Comparison of ENCODE assay signal across 8 mouse cellular contexts in the genomic region with DNA sequence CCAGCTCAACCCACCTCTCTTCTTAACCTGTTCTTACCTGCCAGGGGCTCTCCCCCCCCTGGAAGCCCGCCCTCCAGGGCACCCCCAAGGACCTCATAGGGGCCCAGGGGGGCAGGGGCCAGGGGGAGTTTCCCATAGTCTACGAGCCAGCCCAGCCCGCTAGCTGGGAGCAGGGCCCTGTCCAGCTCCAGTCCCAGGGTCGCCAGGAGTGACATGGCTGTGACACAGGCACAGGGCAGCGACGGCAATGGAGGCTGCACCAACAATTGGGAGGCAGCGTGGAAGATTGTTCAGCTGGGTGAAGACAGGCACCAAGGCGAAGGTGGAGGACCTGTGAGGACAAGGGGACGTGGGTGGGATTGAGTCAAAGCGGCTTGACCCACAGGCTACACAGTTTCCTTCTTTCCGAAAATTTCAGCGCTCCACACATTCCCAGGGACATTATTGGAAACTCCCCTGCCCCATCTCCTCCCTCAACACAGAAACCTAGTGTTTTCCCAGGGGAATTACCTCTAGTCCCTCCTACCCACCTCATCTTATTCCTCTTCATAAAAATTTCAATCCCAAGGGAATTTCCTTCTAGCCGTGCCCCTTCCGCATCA. TPM values are rescaled to one million over a fixed set of nuclear protein-coding genes. Genes with fewer than 3 reads are reported as not detected.
A peak's percentile ranks its signal among the peaks of the same experiment; 100 is the strongest.
DNase-seq lines count a peak whose midpoint lies in the region; ATAC-seq and TF ChIP-seq lines count a peak whose summit lies in the region.

No protein-coding gene starts in this region.

- peaks cover 24% of the 10 kb centered on the region for H3K4me1 ChIP-seq in thymus, adult 2 months (replicated peaks; ENCODE audit: control insufficient read depth, insufficient read depth, low read length)
- peaks cover 41% of the 10 kb centered on the region for H3K4me1 ChIP-seq in hindbrain, embryonic 12.5 days
- H3K4me1 ChIP-seq in liver, embryonic 15.5 days (replicated peaks): peaks cover 47% of the 10 kb centered on the region

- peak overlapping the region; percentile 42; the same call in 1 of the 2 replicates for H3K9ac ChIP-seq in hindbrain, embryonic 12.5 days
- H3K9ac ChIP-seq in liver, embryonic 15.5 days: peak overlapping the region; percentile 93

- peak overlapping the region; percentile 80 for H3K4me2 ChIP-seq in hindbrain, embryonic 12.5 days (replicated peaks)
- H3K4me2 ChIP-seq in liver, embryonic 15.5 days: peak overlapping the region; percentile 92

- WGBS in thymus, adult 2 months: 75% methylated on average over 14 of the region's 14 CpGs
- 25% methylated on average over 14 of the region's 14 CpGs for WGBS in hindbrain, embryonic 12.5 days
- WGBS in liver, embryonic 15.5 days (ENCODE audit: insufficient replicate concordance): 44% methylated on average over 14 of the region's 14 CpGs

- no peaks in the 10 kb centered on the region for H3K27me3 ChIP-seq in thymus, adult 2 months (ENCODE audit: control insufficient read depth, insufficient read depth, low read length)
- H3K27me3 ChIP-seq in hindbrain, embryonic 12.5 days: no peaks in the 10 kb centered on the region
- no peaks in the 10 kb centered on the region for H3K27me3 ChIP-seq in liver, embryonic 15.5 days

- no peak for TF ChIP-seq CTCF in thymus, adult 2 months (IDR thresholded peaks at IDR 0.05; ENCODE audit: borderline replicate concordance, control insufficient read depth, extremely low read depth, insufficient read depth, low read length, poor library complexity)

- DNase-seq in embryo, embryonic 10 days (ENCODE audit: low spot score): peak; percentile 17
- DNase-seq in embryo, embryonic 9.5 days (ENCODE audit: extremely low spot score): no peak
- peak; percentile 29 for DNase-seq in thymus, adult 2 months
- DNase-seq in thymus, postnatal 0 days (ENCODE audit: low spot score): no peak
- DNase-seq in ovary, postnatal 14 days (ENCODE audit: low spot score): no peak
- DNase-seq in layer of hippocampus, postnatal 14 days (ENCODE audit: low spot score in 2 of 2): no peak

- H3K4me3 ChIP-seq in thymus, adult 2 months (ENCODE audit: control insufficient read depth, insufficient read depth, low read length): no peak overlapping the region
- H3K4me3 ChIP-seq in hindbrain, embryonic 12.5 days: peak overlapping the region; percentile 83
- H3K4me3 ChIP-seq in liver, embryonic 15.5 days (replicated peaks): peak overlapping the region; percentile 90

- TF ChIP-seq POLR2A in thymus, adult 2 months (IDR thresholded peaks at IDR 0.05; ENCODE audit: control insufficient read depth, extremely low read depth, insufficient read depth, low read length, poor library complexity): no peak

- H3K36me3 ChIP-seq in thymus, adult 2 months (ENCODE audit: control insufficient read depth, insufficient read depth, low read length): no peaks in the 10 kb centered on the region
- H3K36me3 ChIP-seq in hindbrain, embryonic 12.5 days: peaks cover 5% of the 10 kb centered on the region
- H3K36me3 ChIP-seq in liver, embryonic 15.5 days (replicated peaks): peaks cover 17% of the 10 kb centered on the region

- ATAC-seq in hindbrain, embryonic 12.5 days (ENCODE audit: low FRiP score): peak; percentile 1; the same call in 1 of the 2 replicates
- ATAC-seq in liver, embryonic 15.5 days (ENCODE audit: insufficient read depth): no peak

- no peaks in the 10 kb centered on the region for H3K9me3 ChIP-seq in hindbrain, embryonic 12.5 days (replicated peaks)
- no peaks in the 10 kb centered on the region for H3K9me3 ChIP-seq in liver, embryonic 15.5 days (replicated peaks)

- H3K27ac ChIP-seq in thymus, adult 2 months (ENCODE audit: control insufficient read depth, insufficient read depth, low read length): no peak overlapping the region
- peak overlapping the region; percentile 96 for H3K27ac ChIP-seq in hindbrain, embryonic 12.5 days
- peak overlapping the region; percentile 96 for H3K27ac ChIP-seq in liver, embryonic 15.5 days (replicated peaks)

RNA-seq across cellular contexts. Expression of gene Nup62, which starts 0.8 kb away (rescaled TPM):
- 189 and 223 TPM in 2 replicates for polyA plus RNA-seq in thymus, adult 2 months (2012; rRNA removed)
- polyA plus RNA-seq in thymus, postnatal 0 days (2015; fragmentation: Nextera tagmentation; extraction: Ambion mirVana): 88.1 and 109 TPM in 2 replicates
- polyA plus RNA-seq in hindbrain, embryonic 12.5 days (2016; fragmentation: Nextera tagmentation; extraction: Ambion mirVana): 69.8 and 73.9 TPM in 2 replicates
- 48.8 and 51.2 TPM in 2 replicates for polyA plus RNA-seq in liver, embryonic 15.5 days (2015; fragmentation: Nextera tagmentation; extraction: Ambion mirVana)
- total RNA-seq in layer of hippocampus, postnatal 14 days (2021): 10 to 100 TPM; 29.6 to 36.7 TPM

RNA-seq across cellular contexts. Expression of gene Il4i1, which starts 1.1 kb away (rescaled TPM):
- polyA plus RNA-seq in thymus, adult 2 months (2012; rRNA removed): 71.7 and 74.4 TPM in 2 replicates
- polyA plus RNA-seq in thymus, postnatal 0 days (2015; fragmentation: Nextera tagmentation; extraction: Ambion mirVana): 23.6 and 28.0 TPM in 2 replicates
- polyA plus RNA-seq in hindbrain, embryonic 12.5 days (2016; fragmentation: Nextera tagmentation; extraction: Ambion mirVana): 1.8 and 2.5 TPM in 2 replicates
- polyA plus RNA-seq in liver, embryonic 15.5 days (2015; fragmentation: Nextera tagmentation; extraction: Ambion mirVana): 0.35 and 0.46 TPM in 2 replicates
- total RNA-seq in layer of hippocampus, postnatal 14 days (2021): 1 to 10 TPM; 1.5 to 1.8 TPM

RNA-seq across cellular contexts. Expression of gene Atf5, which starts 1.4 kb away (rescaled TPM):
- 76.5 and 102 TPM in 2 replicates for polyA plus RNA-seq in thymus, adult 2 months (2012; rRNA removed)
- polyA plus RNA-seq in thymus, postnatal 0 days (2015; fragmentation: Nextera tagmentation; extraction: Ambion mirVana): 3.4 and 3.7 TPM in 2 replicates
- polyA plus RNA-seq in hindbrain, embryonic 12.5 days (2016; fragmentation: Nextera tagmentation; extraction: Ambion mirVana): 3.9 and 4.6 TPM in 2 replicates
- 7.5 and 9.2 TPM in 2 replicates for polyA plus RNA-seq in liver, embryonic 15.5 days (2015; fragmentation: Nextera tagmentation; extraction: Ambion mirVana)
- total RNA-seq in layer of hippocampus, postnatal 14 days (2021): 10 to 100 TPM; 27.3 to 28.4 TPM

RNA-seq across cellular contexts. Expression of gene Akt1s1, which starts 33.7 kb away (rescaled TPM):
- 91.4 and 120 TPM in 2 replicates for polyA plus RNA-seq in thymus, adult 2 months (2012; rRNA removed)
- polyA plus RNA-seq in thymus, postnatal 0 days (2015; fragmentation: Nextera tagmentation; extraction: Ambion mirVana): 47.3 and 49.2 TPM in 2 replicates
- 99.3 and 101 TPM in 2 replicates for polyA plus RNA-seq in hindbrain, embryonic 12.5 days (2016; fragmentation: Nextera tagmentation; extraction: Ambion mirVana)
- polyA plus RNA-seq in liver, embryonic 15.5 days (2015; fragmentation: Nextera tagmentation; extraction: Ambion mirVana): 27.7 and 32.3 TPM in 2 replicates
- 10 to 100 TPM; 81.6 to 89.7 TPM for total RNA-seq in layer of hippocampus, postnatal 14 days (2021)

RNA-seq across cellular contexts. Expression of gene Tbc1d17, which starts 33.8 kb away (rescaled TPM):
- polyA plus RNA-seq in thymus, adult 2 months (2012; rRNA removed): 138 and 151 TPM in 2 replicates
- 56.5 and 60.3 TPM in 2 replicates for polyA plus RNA-seq in thymus, postnatal 0 days (2015; fragmentation: Nextera tagmentation; extraction: Ambion mirVana)
- polyA plus RNA-seq in hindbrain, embryonic 12.5 days (2016; fragmentation: Nextera tagmentation; extraction: Ambion mirVana): 103 and 110 TPM in 2 replicates
- 26.1 and 29.4 TPM in 2 replicates for polyA plus RNA-seq in liver, embryonic 15.5 days (2015; fragmentation: Nextera tagmentation; extraction: Ambion mirVana)
- total RNA-seq in layer of hippocampus, postnatal 14 days (2021): 10 to 100 TPM; 46.2 to 54.2 TPM

Comparison
In these comparisons a context has a peak if more than half of its experiments do, and no peak if none do; other contexts are left out.
1. DNase-seq: peak in embryo, embryonic 10 days (single experiment) and thymus, adult 2 months (single experiment); none in embryo, embryonic 9.5 days (single experiment), thymus, postnatal 0 days (single experiment), ovary, postnatal 14 days (single experiment) and layer of hippocampus, postnatal 14 days (0 of 2).